Mouse (Mus musculus) kidney, postnatal 0 days (tissue): Measurements from ENCODE around the gene Cpt2. TPM values are rescaled to one million over a fixed set of nuclear protein-coding genes. Genes with fewer than 3 reads are reported as not detected.

Experiments
- ATAC-seq: fragments of 200-750 bp; cut with Nextera tagmentation; replicated peaks from 2 replicates; pipeline ENCODE4 v1.8.0; 2017; ENCODE audit warnings: low read depth, moderate number of reproducible peaks, moderate TSS enrichment, moderate library complexity; ENCODE audit not compliant: low FRiP score
- DNase-seq: peaks from one replicate; pipeline ENCODE4 v3.0.0-alpha.2; 2016; ENCODE audit warnings: low spot score
- H3K27ac ChIP-seq: fragments of 300-500 bp; sonication (generic); 2 replicates; pipeline ENCODE4 v1.5.1; 2014; ENCODE audit warnings: mild to moderate bottlenecking
- H3K27me3 ChIP-seq: fragments of 300-500 bp; sonication (generic); 2 replicates; pipeline ENCODE4 v1.6.1; 2014; ENCODE audit warnings: low read length, mixed read lengths; ENCODE audit not compliant: insufficient read depth
- H3K36me3 ChIP-seq: fragments of 300-500 bp; sonication (generic); 2 replicates; pipeline ENCODE4 v1.6.1; 2014; ENCODE audit warnings: low read length, mixed read lengths; ENCODE audit not compliant: insufficient read depth
- H3K4me1 ChIP-seq: fragments of 300-500 bp; sonication (generic); replicated peaks from 2 replicates; pipeline ENCODE4 v1.6.1; 2014; ENCODE audit warnings: antibody characterized with exemption, low read length, mixed read lengths; ENCODE audit not compliant: insufficient read depth
- H3K4me2 ChIP-seq: fragments of 300-500 bp; sonication (generic); 2 replicates; pipeline ENCODE4 v1.6.1; 2014; ENCODE audit warnings: mild to moderate bottlenecking, low read length, moderate library complexity, mixed read lengths
- H3K4me3 ChIP-seq: fragments of 300-500 bp; sonication (generic); replicated peaks from 2 replicates; pipeline ENCODE4 v1.5.1; 2014; ENCODE audit warnings: low read depth, low read length
- H3K9ac ChIP-seq: fragments of 300-500 bp; sonication (generic); 2 replicates; pipeline ENCODE4 v1.6.1; 2014; ENCODE audit warnings: low read depth, low read length
- H3K9me3 ChIP-seq: fragments of 300-500 bp; sonication (generic); replicated peaks from 2 replicates; pipeline ENCODE4 v1.6.1; 2016; ENCODE audit warnings: low read length, inconsistent platforms, mixed read lengths
- CTCF ChIP-seq: IDR thresholded peaks from 2 replicates; pipeline ENCODE4 v1.5.1; 2016; ENCODE audit warnings: antibody characterized with exemption, low read depth, mild to moderate bottlenecking, moderate library complexity
- WGBS: fragments of 180-500 bp; shearing (Covaris S2); extraction: QIAGEN DNeasy Blood & Tissue Kit; methylation state at CpG from one replicate; pipeline ENCODE4 v1.1.7; 2014; 5-methylcytosine and 5-hydroxymethylcytosine counted together
- polyA plus RNA-seq: library from polyadenylated mRNA; unstranded; fragments of >200 nt; fragmentation: Nextera tagmentation; extraction: Ambion mirVana; gene quantifications from 2 replicates; pipeline ENCODE4 v1.2.1, GENCODE M21; 2015

The Cpt2 gene
- polyA plus RNA-seq = 82.8 and 94.0 TPM in 2 replicates

DNA sequence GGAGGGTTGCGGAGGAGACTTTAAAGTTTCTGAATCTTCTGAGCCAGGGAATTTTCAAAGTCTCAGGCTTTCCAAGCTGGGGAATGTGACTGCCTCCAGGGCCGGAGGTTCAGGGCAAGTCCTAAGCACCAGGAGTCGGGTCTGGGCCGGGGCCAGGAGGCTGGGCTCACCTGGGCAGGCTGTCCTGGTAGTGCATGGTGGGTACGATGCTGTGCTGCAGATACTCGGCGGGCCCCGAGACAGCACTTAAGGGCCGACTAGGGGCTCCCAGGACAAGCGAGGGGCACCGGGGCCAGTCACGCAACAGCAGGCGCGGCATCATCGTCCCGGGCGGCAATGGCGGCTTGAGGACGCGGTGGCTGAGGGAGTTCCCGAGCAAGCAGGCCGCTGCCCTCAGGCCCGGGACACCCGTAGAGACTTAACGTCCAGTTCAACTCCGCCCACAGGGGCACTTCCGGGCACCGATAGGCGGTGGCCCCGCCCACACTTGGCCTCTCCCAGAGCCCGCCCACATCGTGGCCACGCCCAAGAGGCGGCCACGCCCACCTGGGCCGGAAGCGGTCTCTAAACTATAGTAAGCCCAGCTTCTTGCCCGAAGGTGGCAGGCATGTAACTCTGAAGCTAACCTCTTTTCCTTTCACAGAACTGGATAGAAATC is at the start of gene Cpt2:
TSS of gene Cpt2 (minus strand) at position 466 of the 658 bp plus-strand sequence.
- Histone ChIP-seq H3K27ac (peak within 1 kb of the TSS; percentile 86), H3K27me3 (no peaks in the 10 kb centered on the region), H3K9me3 (no peaks in the 10 kb centered on the region), H3K4me3 (peak within 1 kb of the TSS; percentile 69), H3K36me3 (no peaks in the 10 kb centered on the region), H3K4me2 (peak within 1 kb of the TSS; percentile 70), H3K9ac (peak within 1 kb of the TSS; percentile 78), H3K4me1 (peaks cover 19% of the 10 kb centered on the region)
- under 1% methylated on average over 38 of the region's 38 CpGs for WGBS
- ATAC-seq (peak; percentile 94), DNase-seq (peak; percentile 98)
- TF ChIP-seq CTCF = peak; percentile 51

- Histone ChIP-seq H3K9me3 (no peaks in the 10 kb centered on the region), H3K36me3 (no peaks in the 10 kb centered on the region), H3K4me3 (no peak overlapping the region), H3K27me3 (no peaks in the 10 kb centered on the region), H3K4me1 (no peaks in the 10 kb centered on the region), H3K4me2 (no peak overlapping the region), H3K9ac (no peak overlapping the region), H3K27ac (no peak overlapping the region)
- TF ChIP-seq CTCF = no peak
- DNase-seq = no peak
- ATAC-seq = no peak
- 91% methylated on average over 1 of the region's 1 CpGs for WGBS
Measured at GRCm38 (mm10) chr4:107971162-107971561, 47.8 kb upstream of the Cpt2 start.

GRCm38 (mm10) chr4:107969781-107970180 is 46.4 kb upstream of the Cpt2 start:
- Histone ChIP-seq H3K27me3 (no peaks in the 10 kb centered on the region), H3K27ac (no peak overlapping the region), H3K9ac (no peak overlapping the region), H3K4me1 (no peaks in the 10 kb centered on the region), H3K36me3 (no peaks in the 10 kb centered on the region), H3K4me3 (no peak overlapping the region), H3K9me3 (no peaks in the 10 kb centered on the region), H3K4me2 (no peak overlapping the region)
- TF ChIP-seq CTCF = no peak
- ATAC-seq (no peak), DNase-seq (no peak)

- ATAC-seq (no peak; the same call in 1 of the 2 replicates), DNase-seq (no peak)
- H3K4me1 ChIP-seq = no peaks in the 10 kb centered on the region
- H3K9me3 ChIP-seq = no peaks in the 10 kb centered on the region
- no peaks in the 10 kb centered on the region for H3K27me3 ChIP-seq
- no peak for TF ChIP-seq CTCF
- H3K9ac ChIP-seq = no peak within 1 kb of the TSS
- H3K27ac ChIP-seq = no peak within 1 kb of the TSS
- H3K36me3 ChIP-seq = no peaks in the 10 kb centered on the region
- no peak within 1 kb of the TSS for H3K4me2 ChIP-seq
- WGBS = 68% methylated on average over 16 of the region's 16 CpGs
- H3K4me3 ChIP-seq = no peak within 1 kb of the TSS
Measured at GRCm38 (mm10) chr4:107967966-107968682, 44.7 kb upstream of the Cpt2 start, which contains the start of gene Slc1a7. Gene Slc1a7 (plus strand): TSS chr4:107968332.

DNA sequence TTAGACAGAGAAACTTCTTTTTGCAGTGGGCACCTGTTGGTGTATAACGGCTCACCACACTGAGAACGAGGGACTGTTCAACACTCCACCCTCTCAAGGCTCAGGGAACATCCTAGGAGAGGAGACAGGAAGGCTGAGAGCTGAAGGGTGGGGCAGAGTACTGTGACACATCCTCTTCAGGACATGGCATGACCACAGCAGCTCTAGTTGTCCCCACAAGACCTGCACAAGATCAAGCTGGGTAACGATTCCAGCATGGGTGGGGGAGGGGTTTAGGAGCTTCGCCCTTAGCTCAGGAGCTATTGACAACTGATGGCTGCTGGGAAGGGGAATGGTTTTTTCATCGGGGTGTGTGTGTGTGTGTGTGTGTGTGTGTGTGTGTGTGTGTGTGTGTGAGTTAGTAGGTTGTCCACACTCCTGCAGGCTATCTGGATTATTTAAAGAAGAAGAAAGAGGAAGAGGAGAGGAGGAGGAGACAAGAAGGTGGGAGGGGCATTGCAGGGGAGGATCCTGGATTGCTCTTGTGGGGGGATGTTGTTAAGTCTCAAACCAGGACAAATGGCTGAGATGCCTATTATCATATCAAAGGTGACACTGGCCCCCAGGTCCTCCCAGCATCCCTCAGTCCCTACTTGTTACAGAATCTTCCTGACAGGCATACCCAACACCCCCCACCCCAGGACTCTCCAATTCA is 43.2 kb upstream of the Cpt2 start:
- H3K27ac ChIP-seq = no peak overlapping the region
- no peak overlapping the region for H3K4me3 ChIP-seq
- WGBS = 55% methylated on average over 5 of the region's 5 CpGs
- H3K27me3 ChIP-seq = no peaks in the 10 kb centered on the region
- no peak overlapping the region for H3K4me2 ChIP-seq
- no peaks in the 10 kb centered on the region for H3K9me3 ChIP-seq
- no peak for TF ChIP-seq CTCF
- peaks cover 4% of the 10 kb centered on the region; the same call in 1 of the 2 replicates for H3K4me1 ChIP-seq
- DNase-seq (no peak), ATAC-seq (no peak)
- H3K9ac ChIP-seq = no peak overlapping the region
- H3K36me3 ChIP-seq = no peaks in the 10 kb centered on the region

GRCm38 (mm10) chr4:107962792-107963191 is 39.4 kb upstream of the Cpt2 start:
- TF ChIP-seq CTCF = no peak
- H3K27ac ChIP-seq = no peak overlapping the region
- no peak overlapping the region for H3K9ac ChIP-seq
- no peak for ATAC-seq
- H3K4me2 ChIP-seq = no peak overlapping the region
- H3K27me3 ChIP-seq = no peaks in the 10 kb centered on the region
- H3K4me3 ChIP-seq = no peak overlapping the region
- DNase-seq = no peak
- 88% methylated on average over 2 of the region's 2 CpGs for WGBS
- no peaks in the 10 kb centered on the region for H3K9me3 ChIP-seq
- no peaks in the 10 kb centered on the region for H3K36me3 ChIP-seq
- peaks cover 4% of the 10 kb centered on the region; the same call in 1 of the 2 replicates for H3K4me1 ChIP-seq
